Mouse (Mus musculus) midbrain, embryonic 13.5 days (tissue): ENCODE results near the gene Shc3. TPM values are rescaled to one million over a fixed set of nuclear protein-coding genes. Genes with fewer than 3 reads are reported as not detected.

Source experiments
- ATAC-seq: fragments of 200-750 bp; cut with Nextera tagmentation; 2 replicates; pipeline ENCODE4 v1.8.0; 2017; ENCODE audit warnings: mild to moderate bottlenecking, moderate TSS enrichment, moderate library complexity
- H3K27ac ChIP-seq: fragments of 300-500 bp; sonication (generic); 2 replicates; pipeline ENCODE4 v1.5.1; 2015; ENCODE audit warnings: inconsistent platforms, mild to moderate bottlenecking, moderate library complexity
- H3K27me3 ChIP-seq: fragments of 300-500 bp; sonication (generic); 2 replicates; pipeline ENCODE4 v1.6.1; 2015; ENCODE audit warnings: mild to moderate bottlenecking, inconsistent platforms
- H3K36me3 ChIP-seq: fragments of 300-500 bp; sonication (generic); 2 replicates; pipeline ENCODE4 v1.6.1; 2015; ENCODE audit warnings: mild to moderate bottlenecking, inconsistent platforms
- H3K4me1 ChIP-seq: fragments of 300-500 bp; sonication (generic); replicated peaks from 2 replicates; pipeline ENCODE4 v1.6.1; 2015; ENCODE audit warnings: inconsistent platforms
- H3K4me2 ChIP-seq: fragments of 300-500 bp; sonication (generic); replicated peaks from 2 replicates; pipeline ENCODE4 v1.6.1; 2015; ENCODE audit warnings: moderate library complexity, mild to moderate bottlenecking, inconsistent platforms
- H3K4me3 ChIP-seq: fragments of 300-500 bp; sonication (generic); replicated peaks from 2 replicates; pipeline ENCODE4 v1.5.1; 2015; ENCODE audit warnings: mild to moderate bottlenecking, inconsistent platforms
- H3K9ac ChIP-seq: fragments of 300-500 bp; sonication (generic); replicated peaks from 2 replicates; pipeline ENCODE4 v1.6.1; 2015; ENCODE audit warnings: mild to moderate bottlenecking, inconsistent platforms
- H3K9me3 ChIP-seq: fragments of 300-500 bp; sonication (generic); 2 replicates; pipeline ENCODE4 v1.6.1; 2016; ENCODE audit warnings: mild to moderate bottlenecking, inconsistent platforms
- WGBS: fragments of 180-500 bp; shearing (Covaris S2); methylation state at CpG from one replicate; pipeline ENCODE4 v1.1.7; 2015; 5-methylcytosine and 5-hydroxymethylcytosine counted together
- polyA plus RNA-seq: library from polyadenylated mRNA; unstranded; fragments of >200 nt; fragmentation: Nextera tagmentation; extraction: Ambion mirVana; gene quantifications from 2 replicates; pipeline ENCODE4 v1.2.1, GENCODE M21; 2015

Gene Shc3
- polyA plus RNA-seq, 1 experiment from 2014 or later: 4.1 TPM

DNA sequence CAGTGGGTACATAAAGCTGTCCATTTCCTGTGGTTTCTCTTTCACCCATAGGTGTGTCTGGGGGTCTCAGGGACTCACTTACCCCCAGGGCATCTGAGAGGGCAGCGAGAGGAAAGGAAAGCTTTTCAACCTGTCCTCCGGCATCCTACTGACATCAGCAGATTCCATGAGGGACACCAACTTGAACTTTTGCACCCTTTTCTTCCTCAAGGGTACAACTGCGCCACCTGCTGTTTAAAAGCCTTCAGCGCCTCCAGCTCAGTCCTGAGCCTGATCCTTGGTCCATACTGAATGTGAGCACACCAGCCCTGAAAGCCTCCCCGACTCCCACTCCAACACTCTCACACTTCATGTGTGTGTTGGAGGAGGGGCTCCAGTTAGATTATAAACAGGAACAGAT is 144.6 kb downstream of the Shc3 start:
- no peak overlapping the region for H3K4me3 ChIP-seq
- H3K9ac ChIP-seq: no peak overlapping the region
- H3K27me3 ChIP-seq: no peaks in the 10 kb centered on the region
- no peaks in the 10 kb centered on the region for H3K9me3 ChIP-seq
- H3K4me2 ChIP-seq: no peak overlapping the region
- H3K27ac ChIP-seq: no peak overlapping the region
- H3K36me3 ChIP-seq: no peaks in the 10 kb centered on the region
- 21% methylated on average over 5 of the region's 5 CpGs for WGBS
- no peaks in the 10 kb centered on the region for H3K4me1 ChIP-seq
- peak; percentile 55; the same call in 1 of the 2 replicates for ATAC-seq

DNA sequence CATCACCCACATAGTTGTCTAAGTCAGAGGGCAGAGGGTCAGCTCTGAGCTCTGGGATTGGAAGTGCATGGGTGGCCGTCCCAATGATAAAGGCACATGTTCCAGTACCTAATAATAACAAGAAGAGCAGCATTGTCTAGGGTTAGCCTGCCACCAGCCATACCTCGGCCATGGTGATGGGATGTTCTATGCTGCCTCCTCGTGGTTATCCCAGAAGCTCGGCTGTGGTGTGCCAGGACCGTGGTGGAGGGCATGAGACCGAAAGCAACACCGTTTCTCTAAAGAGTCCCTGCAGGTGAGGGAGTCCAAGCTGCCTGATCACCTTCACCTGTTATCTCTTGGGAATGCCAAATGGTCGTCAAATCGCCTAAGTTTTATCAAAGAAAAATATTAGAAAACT is 145.6 kb downstream of the Shc3 start:
- Histone ChIP-seq H3K9ac (no peak overlapping the region), H3K36me3 (no peaks in the 10 kb centered on the region), H3K27me3 (no peaks in the 10 kb centered on the region), H3K27ac (no peak overlapping the region), H3K4me1 (no peaks in the 10 kb centered on the region), H3K4me2 (no peak overlapping the region), H3K4me3 (no peak overlapping the region), H3K9me3 (no peaks in the 10 kb centered on the region)
- WGBS: 80% methylated on average over 9 of the region's 9 CpGs
- no peak for ATAC-seq

DNA sequence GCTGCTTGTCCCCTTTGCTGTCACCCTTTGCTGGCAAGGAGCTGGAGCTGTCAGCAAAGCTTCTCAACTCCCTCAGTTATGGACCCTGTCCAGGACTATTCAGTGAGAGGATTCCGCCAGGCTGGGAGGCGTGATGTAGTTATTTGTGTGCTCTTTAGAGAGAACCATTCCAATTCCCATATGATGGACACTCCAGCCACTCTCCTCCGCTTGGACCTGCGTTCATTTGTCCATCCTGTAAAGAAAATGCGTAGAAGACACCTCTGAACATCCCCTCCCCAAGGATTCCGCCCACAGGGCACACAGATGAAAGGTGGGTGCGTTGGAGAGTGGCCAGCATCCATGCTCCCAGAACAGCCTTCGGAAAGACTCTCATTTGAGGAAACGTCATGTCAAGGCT is 148.4 kb downstream of the Shc3 start:
- 88% methylated on average over 9 of the region's 9 CpGs for WGBS
- no peaks in the 10 kb centered on the region for H3K9me3 ChIP-seq
- peaks cover 20% of the 10 kb centered on the region for H3K4me1 ChIP-seq
- no peak overlapping the region for H3K4me3 ChIP-seq
- H3K27me3 ChIP-seq: no peaks in the 10 kb centered on the region
- no peak overlapping the region for H3K4me2 ChIP-seq
- H3K36me3 ChIP-seq: no peaks in the 10 kb centered on the region
- no peak overlapping the region for H3K27ac ChIP-seq
- no peak for ATAC-seq
- H3K9ac ChIP-seq: no peak overlapping the region

DNA sequence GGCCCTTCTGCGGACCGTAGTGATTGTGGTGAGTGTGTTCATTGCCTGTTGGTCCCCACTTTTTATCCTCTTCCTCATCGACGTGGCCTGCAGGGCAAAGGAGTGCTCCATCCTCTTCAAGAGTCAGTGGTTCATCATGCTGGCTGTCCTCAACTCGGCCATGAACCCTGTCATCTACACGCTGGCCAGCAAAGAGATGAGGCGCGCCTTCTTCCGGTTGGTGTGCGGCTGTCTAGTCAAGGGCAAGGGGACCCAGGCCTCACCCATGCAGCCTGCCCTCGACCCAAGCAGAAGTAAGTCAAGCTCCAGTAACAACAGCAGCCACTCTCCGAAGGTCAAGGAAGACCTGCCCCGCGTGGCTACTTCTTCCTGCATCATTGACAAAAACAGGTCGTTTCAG is 149.7 kb downstream of the Shc3 start:
- no peak overlapping the region for H3K27ac ChIP-seq
- no peaks in the 10 kb centered on the region for H3K27me3 ChIP-seq
- peaks cover 10% of the 10 kb centered on the region for H3K36me3 ChIP-seq
- H3K9me3 ChIP-seq: no peaks in the 10 kb centered on the region
- H3K4me3 ChIP-seq: no peak overlapping the region
- no peak overlapping the region for H3K9ac ChIP-seq
- H3K4me2 ChIP-seq: no peak overlapping the region
- peaks cover 20% of the 10 kb centered on the region for H3K4me1 ChIP-seq
- 93% methylated on average over 15 of the region's 15 CpGs for WGBS
- no peak for ATAC-seq

DNA sequence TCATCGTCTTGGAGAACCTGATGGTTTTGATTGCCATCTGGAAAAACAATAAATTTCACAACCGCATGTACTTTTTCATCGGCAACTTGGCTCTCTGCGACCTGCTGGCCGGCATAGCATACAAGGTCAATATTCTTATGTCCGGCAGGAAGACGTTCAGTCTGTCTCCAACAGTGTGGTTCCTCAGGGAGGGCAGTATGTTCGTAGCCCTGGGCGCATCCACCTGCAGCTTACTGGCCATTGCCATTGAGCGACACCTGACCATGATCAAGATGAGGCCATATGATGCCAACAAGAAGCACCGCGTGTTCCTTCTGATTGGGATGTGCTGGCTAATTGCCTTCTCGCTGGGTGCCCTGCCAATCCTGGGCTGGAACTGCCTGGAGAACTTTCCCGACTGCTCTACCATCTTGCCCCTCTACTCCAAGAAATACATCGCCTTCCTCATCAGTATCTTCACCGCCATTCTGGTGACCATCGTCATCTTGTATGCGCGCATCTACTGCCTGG is 150.2 kb downstream of the Shc3 start:
- Histone ChIP-seq H3K27ac (no peak overlapping the region), H3K27me3 (no peaks in the 10 kb centered on the region), H3K9ac (peak overlapping the region; percentile 40; the same call in 1 of the 2 replicates), H3K4me3 (no peak overlapping the region), H3K36me3 (peaks cover 10% of the 10 kb centered on the region), H3K9me3 (no peaks in the 10 kb centered on the region), H3K4me1 (peaks cover 20% of the 10 kb centered on the region), H3K4me2 (peak overlapping the region; percentile 50)
- ATAC-seq: peak; percentile 61
- 81% methylated on average over 19 of the region's 19 CpGs for WGBS

DNA sequence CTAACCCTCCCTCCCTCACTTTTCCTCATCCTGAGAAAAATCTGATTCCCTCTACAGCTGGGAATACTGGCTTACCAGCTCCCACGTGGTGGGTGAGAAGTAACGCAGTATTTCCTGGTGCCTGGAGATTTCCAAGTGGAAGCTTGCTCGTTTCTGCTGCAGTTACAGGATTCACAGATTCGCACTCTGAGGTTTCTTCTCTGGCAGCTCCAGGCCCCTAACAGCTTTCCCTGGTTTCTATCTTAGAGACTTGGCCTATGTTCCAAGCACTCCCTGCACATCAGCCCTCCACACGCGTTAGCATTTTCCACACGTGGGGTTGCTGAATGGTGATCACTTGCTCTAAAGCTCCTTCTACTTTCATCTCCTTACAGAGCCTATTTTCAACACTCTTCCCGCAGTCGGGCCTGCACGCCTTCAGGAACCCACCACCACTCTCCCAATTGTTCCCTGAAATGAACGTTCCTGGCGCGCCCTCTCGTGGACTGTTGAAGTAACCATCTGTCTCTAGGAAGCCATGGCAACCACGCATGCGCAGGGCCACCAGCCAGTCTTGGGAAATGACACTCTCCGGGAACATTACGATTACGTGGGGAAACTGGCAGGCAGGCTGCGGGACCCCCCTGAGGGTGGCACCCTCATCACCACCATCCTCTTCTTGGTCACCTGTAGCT is 150.8 kb downstream of the Shc3 start:
- H3K9me3 ChIP-seq: no peaks in the 10 kb centered on the region
- peak overlapping the region; percentile 63 for H3K27ac ChIP-seq
- ATAC-seq: peak; percentile 85
- H3K4me3 ChIP-seq: peak overlapping the region; percentile 20
- H3K36me3 ChIP-seq: peaks cover 10% of the 10 kb centered on the region
- WGBS: 5% methylated on average over 20 of the region's 20 CpGs
- H3K27me3 ChIP-seq: no peaks in the 10 kb centered on the region
- H3K4me2 ChIP-seq: peak overlapping the region; percentile 50
- H3K4me1 ChIP-seq: peaks cover 20% of the 10 kb centered on the region
- peak overlapping the region; percentile 55 for H3K9ac ChIP-seq

DNA sequence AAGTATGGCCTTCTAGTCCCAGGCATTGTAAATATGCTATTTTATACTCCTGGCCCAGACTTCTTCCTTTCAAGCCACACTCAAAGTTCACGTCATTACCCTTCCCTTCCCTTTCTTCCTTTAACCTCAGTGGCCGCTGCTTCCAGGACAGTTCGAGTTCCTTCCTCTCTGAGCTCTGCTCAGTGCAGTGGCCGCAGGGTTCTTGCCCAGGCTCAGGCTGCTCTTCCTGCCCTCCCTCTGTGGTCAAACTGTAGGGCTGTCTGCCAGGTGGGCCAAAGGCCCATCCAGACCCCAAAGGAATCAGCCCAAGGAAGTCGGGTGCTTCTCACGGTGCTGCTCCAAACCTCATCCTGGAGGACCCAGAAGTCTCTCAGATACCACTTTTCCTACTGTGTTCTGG is 151.4 kb downstream of the Shc3 start:
- WGBS: 60% methylated on average over 6 of the region's 6 CpGs

DNA sequence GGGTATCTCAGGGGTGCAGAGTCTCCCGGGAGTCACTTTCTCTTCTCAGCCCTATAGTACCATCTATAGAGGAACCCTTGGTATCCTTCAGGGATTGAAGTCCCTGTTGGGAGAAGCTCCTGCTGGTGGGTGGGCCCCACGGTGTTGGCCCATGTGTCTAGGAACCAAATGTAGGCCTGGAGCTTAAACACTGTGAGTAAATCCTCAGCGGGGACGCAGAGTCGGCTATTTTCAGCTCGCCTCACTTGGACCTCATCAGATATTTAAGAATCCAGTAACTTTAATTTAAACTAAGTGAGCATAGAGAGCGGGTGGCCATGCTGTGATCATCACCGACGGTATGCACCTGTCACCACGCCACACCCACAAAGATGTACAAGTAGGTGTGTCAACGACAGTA is 152.5 kb downstream of the Shc3 start:
- no peaks in the 10 kb centered on the region for H3K27me3 ChIP-seq
- H3K36me3 ChIP-seq: peaks cover 10% of the 10 kb centered on the region
- H3K4me3 ChIP-seq: no peak overlapping the region
- 0 out of 2 replicates have a peak overlapping the region, but pooled peaks have one; percentile 55 for H3K9ac ChIP-seq
- no peaks in the 10 kb centered on the region for H3K9me3 ChIP-seq
- peaks cover 20% of the 10 kb centered on the region for H3K4me1 ChIP-seq
- no peak overlapping the region for H3K27ac ChIP-seq
- 91% methylated on average over 11 of the region's 11 CpGs for WGBS
- H3K4me2 ChIP-seq: no peak overlapping the region
- ATAC-seq: no peak

More for the DNA sequence above, 151.4 kb downstream of the Shc3 start:
- no peaks in the 10 kb centered on the region for H3K9me3 ChIP-seq
- H3K27me3 ChIP-seq: no peaks in the 10 kb centered on the region
- peak overlapping the region; percentile 55 for H3K9ac ChIP-seq
- 0 out of 2 replicates have a peak overlapping the region, but pooled peaks have one; percentile 63 for H3K27ac ChIP-seq
- H3K36me3 ChIP-seq: peaks cover 10% of the 10 kb centered on the region
- peak overlapping the region; percentile 20 for H3K4me3 ChIP-seq
- H3K4me2 ChIP-seq: peak overlapping the region; percentile 50
- peaks cover 20% of the 10 kb centered on the region for H3K4me1 ChIP-seq
- peak; percentile 6; the same call in 1 of the 2 replicates for ATAC-seq

DNA sequence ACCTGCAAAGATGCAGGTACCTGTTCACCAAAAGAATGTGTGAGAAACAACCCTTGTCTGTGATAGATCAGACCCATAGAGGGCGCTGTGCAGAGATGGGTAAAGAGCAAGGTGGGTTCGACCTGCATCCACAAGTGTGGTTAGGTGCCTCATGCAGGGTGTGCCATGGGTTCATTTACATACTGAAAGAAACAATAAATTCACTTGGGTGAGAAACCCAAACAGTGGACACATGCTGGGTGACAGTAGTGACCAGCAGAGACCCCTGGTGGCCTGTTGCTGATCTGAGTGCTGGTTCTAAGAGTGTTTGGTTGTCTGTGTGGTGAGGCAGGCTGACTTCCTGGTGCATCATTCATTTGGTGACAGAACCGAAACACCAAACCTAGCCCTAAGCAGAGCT is 155.8 kb downstream of the Shc3 start:
- peaks cover 10% of the 10 kb centered on the region for H3K36me3 ChIP-seq
- H3K4me3 ChIP-seq: no peak overlapping the region
- H3K27me3 ChIP-seq: peaks cover 20% of the 10 kb centered on the region
- H3K27ac ChIP-seq: no peak overlapping the region
- no peak for ATAC-seq
- H3K9me3 ChIP-seq: no peaks in the 10 kb centered on the region
- no peak overlapping the region for H3K9ac ChIP-seq
- WGBS: 77% methylated on average over 3 of the region's 3 CpGs
- peaks cover 29% of the 10 kb centered on the region for H3K4me1 ChIP-seq
- H3K4me2 ChIP-seq: no peak overlapping the region

DNA sequence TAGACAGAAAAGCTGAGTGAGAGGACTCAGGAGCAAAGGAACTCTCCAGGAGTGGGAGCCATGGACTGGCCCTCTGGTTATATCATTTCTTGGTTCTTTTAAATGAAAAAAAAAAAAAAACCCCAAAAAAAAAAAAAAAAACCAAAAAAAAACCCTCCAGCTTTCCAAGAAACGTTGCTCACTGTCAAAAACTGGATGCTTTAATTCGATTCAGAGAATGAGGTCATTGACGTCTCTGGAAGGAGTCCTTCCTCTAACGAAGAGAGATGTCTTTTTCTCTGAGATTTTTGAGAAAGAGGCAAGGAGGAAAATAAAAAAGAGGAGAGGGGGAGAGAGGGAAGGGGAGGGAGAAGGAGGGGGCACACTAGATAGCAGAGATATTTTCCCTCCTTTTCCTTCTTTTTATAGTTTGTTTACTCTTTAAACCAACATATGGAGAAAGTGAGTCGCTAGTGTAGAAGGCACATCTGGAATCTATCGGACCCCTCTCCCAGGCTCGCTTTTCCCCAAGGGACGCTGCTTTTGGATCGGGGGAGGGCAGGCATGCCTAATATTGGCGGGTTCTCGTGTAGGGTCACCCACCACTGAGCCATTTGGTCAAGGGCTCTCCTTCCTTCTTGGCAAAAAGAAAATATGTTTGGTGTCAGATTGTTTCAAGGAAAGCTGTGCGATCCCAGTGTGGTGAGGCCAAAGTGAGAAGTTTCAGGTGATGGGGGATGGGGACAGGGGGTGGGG is 157.4 kb downstream of the Shc3 start:
- ATAC-seq: no peak
- H3K9ac ChIP-seq: no peak overlapping the region
- H3K4me3 ChIP-seq: no peak overlapping the region
- peaks cover 10% of the 10 kb centered on the region for H3K36me3 ChIP-seq
- peaks cover 25% of the 10 kb centered on the region for H3K4me1 ChIP-seq
- H3K4me2 ChIP-seq: no peak overlapping the region; the same call in 1 of the 2 replicates
- no peaks in the 10 kb centered on the region for H3K9me3 ChIP-seq
- peaks cover 32% of the 10 kb centered on the region for H3K27me3 ChIP-seq
- no peak overlapping the region for H3K27ac ChIP-seq
- 68% methylated on average over 12 of the region's 12 CpGs for WGBS

DNA sequence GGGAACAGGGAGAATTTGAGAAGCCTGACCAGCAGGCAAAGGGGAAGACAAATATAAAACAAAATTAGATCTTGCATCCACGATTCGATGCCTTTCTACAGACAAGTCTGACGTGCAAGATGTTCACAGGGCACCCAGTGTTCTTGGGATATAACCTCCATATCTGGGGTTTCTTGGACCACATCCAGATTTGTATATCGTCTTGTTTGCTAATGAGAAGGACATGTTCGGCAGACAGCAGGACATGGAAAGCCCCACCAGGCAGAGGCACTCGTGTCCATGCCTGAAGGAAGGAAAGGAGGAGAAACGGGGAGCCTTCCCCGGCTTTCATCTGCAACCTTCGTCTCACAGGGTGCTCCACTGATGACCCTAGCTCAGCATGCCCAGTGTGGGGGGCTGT is 158.0 kb downstream of the Shc3 start:
- Histone ChIP-seq H3K27me3 (peaks cover 33% of the 10 kb centered on the region), H3K27ac (no peak overlapping the region), H3K36me3 (peaks cover 10% of the 10 kb centered on the region), H3K4me3 (no peak overlapping the region), H3K4me1 (peaks cover 21% of the 10 kb centered on the region), H3K9ac (no peak overlapping the region), H3K4me2 (no peak overlapping the region; the same call in 1 of the 2 replicates), H3K9me3 (no peaks in the 10 kb centered on the region)
- no peak for ATAC-seq
- 79% methylated on average over 9 of the region's 9 CpGs for WGBS

DNA sequence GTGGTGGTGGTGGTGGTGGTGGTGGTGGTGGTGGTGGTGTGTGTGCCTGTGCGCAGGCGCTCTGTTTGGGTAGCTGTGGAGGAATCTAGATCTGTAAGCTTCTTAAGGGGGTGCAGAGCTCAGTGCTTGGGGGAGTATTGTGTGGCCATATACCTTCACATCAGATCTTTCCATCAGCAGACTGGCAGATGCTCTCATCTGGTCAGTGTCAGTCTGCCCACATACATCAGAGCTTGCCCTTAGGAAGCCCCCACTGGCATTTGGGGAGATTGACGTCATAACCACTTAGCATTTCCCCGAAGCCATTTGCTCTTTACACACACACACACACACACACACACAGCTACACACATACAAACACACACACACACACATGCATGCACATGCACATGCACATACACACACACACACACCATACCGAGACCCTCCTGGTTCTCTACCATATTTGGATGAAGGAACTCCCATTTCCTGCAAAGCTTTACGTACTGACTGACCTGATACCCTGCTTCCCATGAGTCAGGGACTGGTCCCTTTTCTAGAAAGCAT is 159.2 kb downstream of the Shc3 start:
- Histone ChIP-seq H3K9ac (no peak overlapping the region), H3K9me3 (no peaks in the 10 kb centered on the region), H3K36me3 (peaks cover 2% of the 10 kb centered on the region), H3K27me3 (peaks cover 33% of the 10 kb centered on the region), H3K4me3 (no peak overlapping the region; the same call in 1 of the 2 replicates), H3K4me1 (peaks cover 21% of the 10 kb centered on the region), H3K4me2 (0 out of 2 replicates have a peak overlapping the region, but pooled peaks have one; percentile 1), H3K27ac (no peak overlapping the region)
- no peak for ATAC-seq
- 88% methylated on average over 6 of the region's 6 CpGs for whole genome bisulfite sequencing
